Mouse (Mus musculus) spleen, adult 18-20 months (tissue): ENCODE measurements around the gene Rfxap.
"Not testable (repeated sequence)": the region's sequence is repeated elsewhere in the genome, so short reads cannot be mapped to it uniquely, and the experiment has no call there.

Experiments used
- DNase-seq, 2 experiments: peaks; one replicate each; pipeline ENCODE4 v3.0.0; 2022; ENCODE audit warnings: mixed read lengths in 2 of 2

Gene Rfxap

GRCm38 (mm10) chr3:54766034-54766433, 41.6 kb downstream of the Rfxap start:
- DNase-seq, result no peak

DNA sequence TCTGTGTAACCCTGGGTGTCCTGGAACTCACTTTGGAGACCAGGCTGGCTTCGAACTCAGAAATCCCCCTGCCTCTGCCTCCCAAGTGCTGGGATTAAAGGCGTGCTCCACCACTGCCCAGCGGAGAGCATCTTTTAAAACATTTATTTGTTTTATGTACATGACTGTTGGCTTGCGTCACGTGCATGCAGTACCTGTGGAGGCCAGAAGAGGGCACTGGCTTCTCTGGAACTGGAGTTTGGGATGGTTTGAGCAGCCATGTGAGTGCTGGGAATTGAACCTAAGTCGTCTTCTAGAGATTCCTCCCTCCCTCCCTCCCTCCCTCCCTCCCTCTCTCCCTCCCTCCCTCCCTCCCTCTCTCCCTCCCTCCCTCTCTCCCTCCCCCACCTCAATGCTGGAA, 42.1 kb downstream of the Rfxap start:
- DNase-seq, result not testable (repeated sequence)

DNA sequence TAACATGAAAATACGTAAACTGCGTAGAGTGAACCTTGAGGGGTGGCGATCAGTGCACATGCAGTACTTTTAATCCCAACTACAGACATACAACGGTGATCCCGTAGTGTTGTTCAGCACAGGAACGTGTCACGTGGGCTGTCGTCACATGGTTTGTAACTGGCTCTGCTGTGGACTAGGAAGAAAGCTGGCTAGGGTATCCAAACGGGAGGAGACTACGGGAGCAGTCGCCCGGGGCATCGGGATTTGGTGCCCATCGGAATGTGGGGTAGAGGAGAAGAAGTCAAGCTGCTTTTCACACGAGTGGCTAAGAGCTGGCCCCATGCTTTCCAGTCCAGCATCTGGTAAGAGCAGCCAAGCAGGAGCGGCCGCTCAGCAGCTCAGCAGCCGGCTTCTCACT, 43.2 kb downstream of the Rfxap start:
- DNase-seq, result no peak

GRCm38 (mm10) chr3:54761258-54761657, 46.3 kb downstream of the Rfxap start:
- DNase-seq, result no peak

GRCm38 (mm10) chr3:54760321-54761115, 47.1 kb downstream of the Rfxap start:
- DNase-seq, result no peak

GRCm38 (mm10) chr3:54759211-54759610, 48.4 kb downstream of the Rfxap start:
- no peak for DNase-seq

- no peak for DNase-seq
Observed at GRCm38 (mm10) chr3:54757446-54757845, 50.1 kb downstream of the Rfxap start.

DNA sequence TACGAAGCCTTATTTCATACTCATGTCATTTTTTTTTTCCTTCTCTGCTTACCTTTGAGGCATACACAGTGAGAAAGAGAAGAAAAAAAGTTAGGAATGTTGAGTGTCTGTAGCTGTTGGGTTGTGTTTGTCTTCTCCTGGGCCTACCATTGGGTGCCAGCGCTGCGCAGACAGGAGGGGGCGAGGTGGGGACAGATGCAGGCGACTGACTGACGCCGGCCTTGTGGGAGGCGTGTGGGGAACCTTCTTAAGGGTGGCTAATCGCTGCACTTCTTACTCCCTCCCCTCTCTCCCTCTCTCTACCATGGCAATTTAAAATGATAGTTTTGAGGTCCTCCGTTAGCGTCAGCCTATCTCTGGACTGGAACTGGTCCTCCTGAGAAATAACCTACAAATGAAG, 51.5 kb downstream of the Rfxap start:
- no peak for DNase-seq

GRCm38 (mm10) chr3:54755145-54756041, 52.2 kb downstream of the Rfxap start, which contains the start of gene Smad9:
Smad9 (plus strand) TSS chr3:54755582.
- no peak for DNase-seq

DNA sequence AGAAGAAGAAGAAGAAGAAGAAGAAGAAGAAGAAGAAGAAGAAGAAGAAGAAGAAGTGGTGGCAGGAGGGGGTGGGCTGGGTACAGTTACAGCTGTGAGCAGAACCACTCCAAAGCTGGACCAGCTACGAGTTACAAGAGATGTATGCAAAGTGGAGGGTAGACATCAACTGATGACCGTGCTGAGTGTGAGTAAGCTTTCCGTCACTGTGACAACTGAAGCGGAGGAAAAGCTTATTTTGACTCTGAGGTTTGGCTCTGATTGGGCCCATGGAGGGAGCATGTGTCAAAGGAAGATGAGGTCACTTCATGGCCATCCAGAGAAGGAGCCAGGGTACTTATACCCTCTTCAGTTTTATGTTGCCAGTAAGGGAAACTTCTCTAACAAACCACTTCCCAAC, 54.2 kb downstream of the Rfxap start:
- no peak for DNase-seq
